Mouse (Mus musculus) kidney, postnatal 0 days (tissue): ENCODE results near the gene Gm8994. TPM values are rescaled to one million over a fixed set of nuclear protein-coding genes. Genes with fewer than 3 reads are reported as not detected.
"Not testable (repeated sequence)": the region's sequence is repeated elsewhere in the genome, so short reads cannot be mapped to it uniquely, and the experiment has no call there.

Source experiments
- ATAC-seq: fragments of 200-750 bp; cut with Nextera tagmentation; replicated peaks from 2 replicates; pipeline ENCODE4 v1.8.0; 2017; ENCODE audit warnings: low read depth, moderate number of reproducible peaks, moderate TSS enrichment, moderate library complexity; ENCODE audit not compliant: low FRiP score
- DNase-seq: peaks from one replicate; pipeline ENCODE4 v3.0.0-alpha.2; 2016; ENCODE audit warnings: low spot score
- H3K27ac ChIP-seq: fragments of 300-500 bp; sonication (generic); 2 replicates; pipeline ENCODE4 v1.5.1; 2014; ENCODE audit warnings: mild to moderate bottlenecking
- H3K27me3 ChIP-seq: fragments of 300-500 bp; sonication (generic); 2 replicates; pipeline ENCODE4 v1.6.1; 2014; ENCODE audit warnings: low read length, mixed read lengths; ENCODE audit not compliant: insufficient read depth
- H3K36me3 ChIP-seq: fragments of 300-500 bp; sonication (generic); 2 replicates; pipeline ENCODE4 v1.6.1; 2014; ENCODE audit warnings: low read length, mixed read lengths; ENCODE audit not compliant: insufficient read depth
- H3K4me1 ChIP-seq: fragments of 300-500 bp; sonication (generic); replicated peaks from 2 replicates; pipeline ENCODE4 v1.6.1; 2014; ENCODE audit warnings: antibody characterized with exemption, low read length, mixed read lengths; ENCODE audit not compliant: insufficient read depth
- H3K4me2 ChIP-seq: fragments of 300-500 bp; sonication (generic); 2 replicates; pipeline ENCODE4 v1.6.1; 2014; ENCODE audit warnings: mild to moderate bottlenecking, low read length, moderate library complexity, mixed read lengths
- H3K4me3 ChIP-seq: fragments of 300-500 bp; sonication (generic); replicated peaks from 2 replicates; pipeline ENCODE4 v1.5.1; 2014; ENCODE audit warnings: low read depth, low read length
- H3K9ac ChIP-seq: fragments of 300-500 bp; sonication (generic); 2 replicates; pipeline ENCODE4 v1.6.1; 2014; ENCODE audit warnings: low read depth, low read length
- H3K9me3 ChIP-seq: fragments of 300-500 bp; sonication (generic); replicated peaks from 2 replicates; pipeline ENCODE4 v1.6.1; 2016; ENCODE audit warnings: low read length, inconsistent platforms, mixed read lengths
- CTCF ChIP-seq: IDR thresholded peaks from 2 replicates; pipeline ENCODE4 v1.5.1; 2016; ENCODE audit warnings: antibody characterized with exemption, low read depth, mild to moderate bottlenecking, moderate library complexity
- WGBS: fragments of 180-500 bp; shearing (Covaris S2); extraction: QIAGEN DNeasy Blood & Tissue Kit; methylation state at CpG from one replicate; pipeline ENCODE4 v1.1.7; 2014; 5-methylcytosine and 5-hydroxymethylcytosine counted together
- polyA plus RNA-seq: library from polyadenylated mRNA; unstranded; fragments of >200 nt; fragmentation: Nextera tagmentation; extraction: Ambion mirVana; gene quantifications from 2 replicates; pipeline ENCODE4 v1.2.1, GENCODE M21; 2015

Gm8994 gene
- polyA plus RNA-seq, 1 experiment from 2014 or later: not detected

GRCm38 (mm10) chr6:136293700-136294099 lies 33.6 kb upstream of the Gm8994 start:
- no peaks in the 10 kb centered on the region for H3K4me1 ChIP-seq
- 92% methylated on average over 6 of the region's 6 CpGs for WGBS
- no peak overlapping the region for H3K9ac ChIP-seq
- no peaks in the 10 kb centered on the region for H3K9me3 ChIP-seq
- H3K4me2 ChIP-seq: no peak overlapping the region
- DNase-seq (no peak), ATAC-seq (no peak)
- peak; percentile 44 for TF ChIP-seq CTCF
- no peaks in the 10 kb centered on the region for H3K36me3 ChIP-seq
- no peak overlapping the region for H3K27ac ChIP-seq
- H3K27me3 ChIP-seq: no peaks in the 10 kb centered on the region
- no peak overlapping the region for H3K4me3 ChIP-seq

- Histone ChIP-seq H3K4me1 (no peaks in the 10 kb centered on the region), H3K4me3 (no peak overlapping the region), H3K27ac (no peak overlapping the region), H3K36me3 (no peaks in the 10 kb centered on the region), H3K4me2 (no peak overlapping the region), H3K27me3 (no peaks in the 10 kb centered on the region), H3K9ac (no peak overlapping the region), H3K9me3 (no peaks in the 10 kb centered on the region)
- ATAC-seq (no peak), DNase-seq (peak; percentile 49)
- TF ChIP-seq CTCF: no peak
- WGBS: 65% methylated on average over 4 of the region's 4 CpGs
These were observed 31.5 kb upstream of the Gm8994 start for GRCm38 (mm10) chr6:136295821-136296220.

- Histone ChIP-seq H3K36me3 (no peaks in the 10 kb centered on the region), H3K9ac (no peak overlapping the region), H3K27ac (no peak overlapping the region), H3K4me1 (no peaks in the 10 kb centered on the region), H3K27me3 (no peaks in the 10 kb centered on the region), H3K9me3 (no peaks in the 10 kb centered on the region), H3K4me3 (no peak overlapping the region), H3K4me2 (no peak overlapping the region)
- WGBS: 32% methylated on average over 2 of the region's 2 CpGs
- no peak for ATAC-seq
- no peak for TF ChIP-seq CTCF
- peak; percentile 76 for DNase-seq
These were observed 31.1 kb upstream of the Gm8994 start for GRCm38 (mm10) chr6:136296251-136296650.

GRCm38 (mm10) chr6:136303514-136303913 lies 23.8 kb upstream of the Gm8994 start:
- no peak for ATAC-seq
- H3K9me3 ChIP-seq: no peaks in the 10 kb centered on the region
- no peak overlapping the region for H3K27ac ChIP-seq
- H3K9ac ChIP-seq: no peak overlapping the region
- no peaks in the 10 kb centered on the region for H3K36me3 ChIP-seq
- H3K4me1 ChIP-seq: no peaks in the 10 kb centered on the region
- H3K4me3 ChIP-seq: no peak overlapping the region
- DNase-seq: no peak
- H3K4me2 ChIP-seq: no peak overlapping the region
- TF ChIP-seq CTCF: no peak
- H3K27me3 ChIP-seq: no peaks in the 10 kb centered on the region

GRCm38 (mm10) chr6:136304369-136304988 lies 22.9 kb upstream of the Gm8994 start:
- no peaks in the 10 kb centered on the region for H3K36me3 ChIP-seq
- H3K9me3 ChIP-seq: no peaks in the 10 kb centered on the region
- no peak overlapping the region for H3K27ac ChIP-seq
- no peaks in the 10 kb centered on the region for H3K27me3 ChIP-seq
- no peak overlapping the region for H3K4me2 ChIP-seq
- DNase-seq: no peak
- ATAC-seq: no peak
- WGBS: 82% methylated on average over 11 of the region's 11 CpGs
- no peak overlapping the region for H3K4me3 ChIP-seq
- H3K9ac ChIP-seq: no peak overlapping the region
- TF ChIP-seq CTCF: no peak
- no peaks in the 10 kb centered on the region for H3K4me1 ChIP-seq

GRCm38 (mm10) chr6:136309487-136309886 lies 17.9 kb upstream of the Gm8994 start:
- no peaks in the 10 kb centered on the region for H3K9me3 ChIP-seq

GRCm38 (mm10) chr6:136328416-136328815 lies 1.1 kb downstream of the Gm8994 start:
- not testable (repeated sequence) for H3K27me3 ChIP-seq, DNase-seq, ATAC-seq, H3K9me3 ChIP-seq, H3K4me1 ChIP-seq, H3K4me2 ChIP-seq, H3K27ac ChIP-seq, H3K4me3 ChIP-seq, H3K9ac ChIP-seq, H3K36me3 ChIP-seq
- WGBS: 97% methylated on average over 26 of the region's 26 CpGs

More at GRCm38 (mm10) chr6:136309487-136309886, 17.9 kb upstream of the Gm8994 start:
- 88% methylated on average over 2 of the region's 2 CpGs for WGBS
- Histone ChIP-seq H3K9ac (no peak overlapping the region), H3K27ac (no peak overlapping the region), H3K4me1 (no peaks in the 10 kb centered on the region), H3K36me3 (no peaks in the 10 kb centered on the region), H3K4me3 (no peak overlapping the region), H3K4me2 (no peak overlapping the region), H3K27me3 (no peaks in the 10 kb centered on the region)
- no peak for TF ChIP-seq CTCF
- DNase-seq (no peak), ATAC-seq (no peak)
